Mouse (Mus musculus) testis, adult 2 months (tissue): ENCODE results near the gene Csrnp3. TPM values are rescaled to one million over a fixed set of nuclear protein-coding genes. Genes with fewer than 3 reads are reported as not detected.

Source experiments
- H3K27ac ChIP-seq: fragments of 200-500 bp; 2 replicates; pipeline ENCODE4 v1.5.1; 2012; ENCODE audit warnings: low read depth, low read length; ENCODE audit not compliant: control insufficient read depth, insufficient read depth
- H3K27me3 ChIP-seq: fragments of 200-500 bp; 2 replicates; pipeline ENCODE4 v1.6.1; 2012; ENCODE audit warnings: mild to moderate bottlenecking, low read length, moderate library complexity; ENCODE audit not compliant: control insufficient read depth, insufficient read depth
- H3K36me3 ChIP-seq: fragments of 200-500 bp; 2 replicates; pipeline ENCODE4 v1.6.1; 2012; ENCODE audit warnings: mild to moderate bottlenecking, low read length; ENCODE audit not compliant: control insufficient read depth, insufficient read depth
- H3K4me1 ChIP-seq: fragments of 200-500 bp; 2 replicates; pipeline ENCODE4 v1.6.1; 2012; ENCODE audit warnings: low read length; ENCODE audit not compliant: control insufficient read depth, insufficient read depth
- H3K4me3 ChIP-seq: fragments of 200-500 bp; 2 replicates; pipeline ENCODE4 v1.5.1; 2012; ENCODE audit warnings: low read depth, mild to moderate bottlenecking, low read length, moderate library complexity, mixed read lengths; ENCODE audit not compliant: control insufficient read depth
- CTCF ChIP-seq: fragments of 200-500 bp; IDR thresholded peaks from 2 replicates; pipeline ENCODE4 v1.5.1; 2012; ENCODE audit warnings: low read depth, mild to moderate bottlenecking, inconsistent platforms, low read length, moderate library complexity; ENCODE audit not compliant: control insufficient read depth, insufficient read depth, insufficient replicate concordance
- POLR2A ChIP-seq: fragments of 200-500 bp; IDR thresholded peaks from 2 replicates; pipeline ENCODE4 v1.6.1; 2012; ENCODE audit warnings: low read depth, mild to moderate bottlenecking, inconsistent platforms, low read length, moderate library complexity; ENCODE audit not compliant: control insufficient read depth
- polyA plus RNA-seq: library from polyadenylated mRNA; depleted of rRNA; stranded (reverse); fragments of >200 nt; gene quantifications from 2 replicates; pipeline ENCODE4 v1.2.3, GENCODE M21; 2012

The Csrnp3 gene
- polyA plus RNA-seq, 1 experiment = 9.4 TPM

- Histone ChIP-seq H3K36me3 (no peaks in the 10 kb centered on the region), H3K27me3 (no peaks in the 10 kb centered on the region), H3K4me1 (no peaks in the 10 kb centered on the region), H3K27ac (no peak overlapping the region), H3K4me3 (no peak overlapping the region)
- no peak for TF ChIP-seq CTCF
Measured at GRCm38 (mm10) chr2:66028812-66029211, 183.2 kb downstream of the Csrnp3 start.

GRCm38 (mm10) chr2:66034907-66035679 is 189.5 kb downstream of the Csrnp3 start:
- Histone ChIP-seq H3K4me1 (no peaks in the 10 kb centered on the region), H3K36me3 (no peaks in the 10 kb centered on the region), H3K27ac (no peak overlapping the region), H3K27me3 (no peaks in the 10 kb centered on the region), H3K4me3 (no peak overlapping the region)
- TF ChIP-seq POLR2A = no peak
- no peak for TF ChIP-seq CTCF

GRCm38 (mm10) chr2:66040611-66041010 is 195.0 kb downstream of the Csrnp3 start:
- Histone ChIP-seq H3K27me3 (no peaks in the 10 kb centered on the region), H3K27ac (no peak overlapping the region), H3K36me3 (no peaks in the 10 kb centered on the region), H3K4me3 (no peak overlapping the region), H3K4me1 (peaks cover 9% of the 10 kb centered on the region)
- TF ChIP-seq CTCF (no peak), POLR2A (no peak)

GRCm38 (mm10) chr2:66041203-66041916 is 195.8 kb downstream of the Csrnp3 start:
- Histone ChIP-seq H3K27ac (no peak overlapping the region), H3K27me3 (no peaks in the 10 kb centered on the region), H3K4me3 (peak overlapping the region; percentile 32), H3K36me3 (no peaks in the 10 kb centered on the region), H3K4me1 (peaks cover 9% of the 10 kb centered on the region)
- no peak for TF ChIP-seq POLR2A
- TF ChIP-seq CTCF = no peak

DNA sequence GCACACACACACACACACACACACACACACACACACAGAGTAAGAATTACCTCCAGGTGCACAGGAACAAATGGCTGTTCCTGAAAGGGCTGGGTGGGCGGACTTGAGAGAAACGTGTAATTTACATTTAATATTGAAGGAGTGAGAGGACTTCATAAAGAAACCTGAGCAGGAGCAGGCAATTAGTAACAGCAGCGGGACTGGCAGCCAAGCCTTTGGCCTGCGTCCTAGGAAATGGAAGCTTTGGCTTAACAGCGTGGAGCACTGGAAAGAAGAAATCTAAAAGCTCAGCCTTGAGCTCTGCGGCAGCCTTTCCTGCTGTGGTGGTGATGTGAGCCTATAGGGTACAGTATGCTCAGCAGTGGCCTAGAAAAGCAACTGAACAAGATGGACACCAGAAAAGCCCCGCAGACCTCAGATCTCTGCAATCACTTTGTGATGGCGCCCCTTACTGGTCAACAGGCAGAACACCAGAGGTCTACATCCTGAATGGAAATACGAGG is 196.4 kb downstream of the Csrnp3 start:
- H3K36me3 ChIP-seq = no peaks in the 10 kb centered on the region
- TF ChIP-seq CTCF (no peak), POLR2A (no peak)
- H3K4me1 ChIP-seq = peaks cover 9% of the 10 kb centered on the region
- no peak overlapping the region for H3K27ac ChIP-seq
- H3K4me3 ChIP-seq = peak overlapping the region; percentile 39
- H3K27me3 ChIP-seq = no peaks in the 10 kb centered on the region

DNA sequence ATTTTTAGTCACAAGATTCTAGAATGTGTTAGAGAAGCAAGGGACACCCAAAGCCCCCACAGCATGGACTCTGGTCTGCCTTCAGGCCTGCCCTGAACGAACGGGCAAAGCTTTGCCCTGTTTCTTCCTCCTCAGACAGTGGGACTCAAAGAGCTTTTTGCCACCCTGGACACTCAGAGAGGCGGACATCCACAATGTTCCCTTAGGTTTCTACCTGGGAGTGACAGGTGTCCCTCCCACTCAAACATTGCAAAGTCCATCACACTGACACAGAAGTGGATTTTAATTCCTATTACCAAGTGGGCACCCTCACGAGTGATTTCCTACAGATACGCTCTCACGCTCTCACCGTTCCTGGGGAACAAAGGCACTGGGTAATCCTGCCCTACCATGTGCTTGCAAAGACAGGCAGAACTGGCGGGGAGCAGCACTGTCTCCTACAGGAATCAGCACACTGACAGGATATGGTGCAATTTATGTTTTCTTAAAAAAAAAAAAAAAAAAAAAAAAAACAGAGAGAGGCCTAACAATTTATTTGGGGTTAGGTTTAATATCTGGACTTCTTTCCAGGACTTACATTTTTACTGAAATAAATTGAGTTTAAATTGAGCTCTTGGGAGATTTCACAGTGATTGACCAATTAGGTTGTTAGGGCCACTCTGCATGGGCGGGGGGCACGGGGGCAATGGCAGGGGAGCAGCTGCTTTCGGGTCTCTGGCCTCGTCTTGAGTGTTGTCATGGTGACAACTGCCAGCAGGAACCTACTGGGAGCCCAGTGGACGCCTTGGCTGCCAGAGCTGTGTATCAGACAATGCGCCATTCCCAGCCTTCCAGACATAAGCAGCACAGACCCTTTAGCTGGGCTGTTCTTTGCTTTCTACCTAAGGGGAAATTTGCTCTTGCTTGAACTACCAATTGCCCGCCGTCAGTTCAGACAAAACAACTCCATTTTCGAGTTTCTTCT is 198.2 kb downstream of the Csrnp3 start:
- no peaks in the 10 kb centered on the region for H3K27me3 ChIP-seq
- no peak overlapping the region for H3K4me3 ChIP-seq
- H3K27ac ChIP-seq = no peak overlapping the region
- peaks cover 9% of the 10 kb centered on the region for H3K4me1 ChIP-seq
- no peak for TF ChIP-seq CTCF
- peak; percentile 24; the same call in 1 of the 2 replicates for TF ChIP-seq POLR2A
- no peaks in the 10 kb centered on the region for H3K36me3 ChIP-seq

- Histone ChIP-seq H3K27ac (no peak overlapping the region), H3K4me1 (peaks cover 9% of the 10 kb centered on the region), H3K4me3 (no peak overlapping the region), H3K36me3 (no peaks in the 10 kb centered on the region), H3K27me3 (no peaks in the 10 kb centered on the region)
- TF ChIP-seq POLR2A = no peak
Measured at GRCm38 (mm10) chr2:66044405-66045089, 199.0 kb downstream of the Csrnp3 start.
